Mouse (Mus musculus) lung, postnatal 36 days (tissue): ENCODE measurements at regions not wholly inside any gene's neighbourhood (a gene's known extent, or its start where the extent isn't known, plus 50 kb on each side); places are given as distances from the start of the nearest gene placed in this dataset.

Source experiments
- DNase-seq: peaks from one replicate; pipeline ENCODE4 v3.0.0; 2022; ENCODE audit warnings: mixed read lengths

DNA sequence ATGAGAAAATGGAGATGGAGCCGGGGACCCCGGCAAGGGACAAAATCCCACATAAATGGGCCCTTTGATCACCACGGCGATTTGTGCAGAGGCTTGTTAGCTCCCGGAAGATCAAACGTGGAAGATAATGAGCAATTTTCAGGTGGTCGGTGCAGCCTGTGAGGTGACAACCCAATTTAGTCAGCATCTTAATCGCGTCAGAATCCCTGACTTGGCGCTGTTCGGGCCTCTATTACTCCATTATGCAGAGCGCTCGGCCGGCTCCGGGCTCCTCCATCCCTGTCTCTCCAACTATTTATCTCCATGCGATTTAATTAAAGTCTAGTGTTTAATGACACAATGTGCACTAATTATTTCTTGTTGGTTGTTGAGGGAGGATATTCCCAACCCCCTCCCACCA lies 66.1 kb upstream of the Igsf21 start:
- no peak for DNase-seq

- DNase-seq: no peak
Observed at GRCm38 (mm10) chr4:140307481-140307880, 60.9 kb upstream of the Igsf21 start.

- no peak for DNase-seq
Observed at GRCm38 (mm10) chr4:140304960-140305359, 58.4 kb upstream of the Igsf21 start.

- no peak for DNase-seq
Observed at GRCm38 (mm10) chr4:140301661-140302060, 55.1 kb upstream of the Igsf21 start.

GRCm38 (mm10) chr4:140297912-140298620 lies 51.5 kb upstream of the Igsf21 start:
- DNase-seq: no peak
